In the genomic region with DNA sequence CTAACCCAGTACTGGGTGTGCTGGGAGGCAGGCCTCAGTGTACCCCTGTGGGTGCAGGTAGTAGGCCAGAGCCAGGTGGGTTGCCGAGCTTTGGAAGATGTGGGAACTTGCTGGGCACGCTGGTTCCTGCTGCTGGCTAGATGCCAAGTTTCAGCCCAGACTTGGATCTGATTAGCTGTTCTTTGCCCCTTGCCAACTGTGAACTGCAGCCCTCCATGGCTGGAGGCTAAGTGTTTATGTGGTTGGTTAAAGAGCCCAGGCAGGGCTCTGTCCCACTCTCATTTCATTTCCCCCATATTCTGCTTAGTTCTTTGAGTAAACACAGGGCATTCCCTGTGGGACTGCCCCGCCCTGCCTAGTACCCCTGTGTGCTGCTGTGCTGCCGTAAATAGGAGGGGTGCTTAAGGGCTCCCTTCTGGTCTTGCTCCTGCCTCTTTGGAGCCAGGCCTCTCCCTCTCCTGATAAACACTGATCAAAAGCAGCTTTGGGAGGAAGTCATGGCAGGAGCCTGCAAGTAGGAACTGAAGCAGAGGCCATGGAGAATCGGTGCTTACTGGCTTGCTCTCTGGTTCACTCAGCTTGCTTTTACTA, we compare ENCODE assay signal across 8 mouse cellular contexts.
DNase-seq lines count a peak whose midpoint lies in the region; ATAC-seq and TF ChIP-seq lines count a peak whose summit lies in the region.
"Had no signal": no experiment of that assay in that cellular context is flagged by ENCODE, and none has a peak within 500 bp of the region (broad histone marks: within the 10 kb centered on the region; RNA-seq: fewer than 3 reads in every experiment).

No protein-coding gene starts in this region.

- peak overlapping the region; percentile 40 for H3K27ac ChIP-seq in forebrain, embryonic 14.5 days (ENCODE audit: low read depth, low read length)
- no peak overlapping the region for H3K27ac ChIP-seq in kidney, adult 2 months (ENCODE audit: insufficient read depth, low read depth, low read length)
- H3K27ac ChIP-seq in midbrain, embryonic 16.5 days (ENCODE audit: low read length): peak overlapping the region; percentile 35
- H3K27ac ChIP-seq: liver, embryonic 13.5 days had no signal

- H3K36me3 ChIP-seq in megakaryocyte, embryonic 14.5 days (replicated peaks; ENCODE audit: low read length): no peaks in the 10 kb centered on the region
- H3K36me3 ChIP-seq in forebrain, embryonic 14.5 days (ENCODE audit: control insufficient read depth, insufficient read depth, low read length): no peaks in the 10 kb centered on the region
- H3K36me3 ChIP-seq in kidney, adult 2 months (ENCODE audit: control insufficient read depth, insufficient read depth, low read length): no peaks in the 10 kb centered on the region
- no peaks in the 10 kb centered on the region for H3K36me3 ChIP-seq in midbrain, embryonic 16.5 days (ENCODE audit: control insufficient read depth, insufficient read depth, low read length)
- H3K36me3 ChIP-seq: liver, embryonic 13.5 days had no signal

- TF ChIP-seq CTCF in kidney, adult 2 months (conservative IDR thresholded peaks at IDR 0.05; ENCODE audit: insufficient read depth, insufficient read length, low read depth, low read length): no peak

- H3K4me2 ChIP-seq in forebrain, embryonic 14.5 days (ENCODE audit: low read length): no peak overlapping the region
- no peak overlapping the region for H3K4me2 ChIP-seq in midbrain, embryonic 16.5 days (ENCODE audit: low read length)
- H3K4me2 ChIP-seq: liver, embryonic 13.5 days had no signal

- ATAC-seq in megakaryocyte, adult 5-6 weeks (ENCODE audit: poor library complexity, severe bottlenecking): no peak
- peak; percentile 52 for ATAC-seq in forebrain, embryonic 14.5 days
- ATAC-seq in midbrain, embryonic 16.5 days: no peak

- WGBS in forebrain, embryonic 14.5 days: 24% methylated on average over 5 of the region's 5 CpGs
- 31% methylated on average over 5 of the region's 5 CpGs for WGBS in kidney, adult 2 months
- 34% methylated on average over 5 of the region's 5 CpGs for WGBS in midbrain, embryonic 16.5 days

- peak; percentile 76 for DNase-seq in forebrain, embryonic 14.5 days (ENCODE audit: low spot score)
- peak; percentile 76 for DNase-seq in kidney, adult 2 months
- no peak for DNase-seq in c-Kit-positive CD71-positive TER-119-positive erythroid progenitor cells, embryonic 14.5 days (ENCODE audit: low spot score)
- DNase-seq in embryo, embryonic 10 days (ENCODE audit: low spot score): no peak
- DNase-seq: liver, embryonic 13.5 days had no signal

- no peaks in the 10 kb centered on the region for H3K9me3 ChIP-seq in megakaryocyte, embryonic 14.5 days
- no peaks in the 10 kb centered on the region for H3K9me3 ChIP-seq in forebrain, embryonic 14.5 days (replicated peaks; ENCODE audit: control insufficient read depth, low read length)
- no peaks in the 10 kb centered on the region for H3K9me3 ChIP-seq in midbrain, embryonic 16.5 days (replicated peaks; ENCODE audit: control insufficient read depth, low read length, poor library complexity, severe bottlenecking)
- H3K9me3 ChIP-seq: liver, embryonic 13.5 days had no signal

- H3K4me3 ChIP-seq in megakaryocyte, embryonic 14.5 days (replicated peaks): peak overlapping the region; percentile 38
- no peak overlapping the region for H3K4me3 ChIP-seq in forebrain, embryonic 14.5 days (ENCODE audit: low read depth, low read length)
- H3K4me3 ChIP-seq in kidney, adult 2 months (ENCODE audit: insufficient read depth, low read depth, low read length): no peak overlapping the region
- H3K4me3 ChIP-seq in midbrain, embryonic 16.5 days (ENCODE audit: low read depth, low read length): no peak overlapping the region
- H3K4me3 ChIP-seq: liver, embryonic 13.5 days had no signal

- H3K4me1 ChIP-seq in megakaryocyte, embryonic 14.5 days: peaks cover 86% of the 10 kb centered on the region
- H3K4me1 ChIP-seq in forebrain, embryonic 14.5 days (ENCODE audit: control insufficient read depth, insufficient read depth, low read length): peaks cover 75% of the 10 kb centered on the region
- peaks cover 30% of the 10 kb centered on the region for H3K4me1 ChIP-seq in kidney, adult 2 months (ENCODE audit: control insufficient read depth, insufficient read depth, low read length)
- peaks cover 82% of the 10 kb centered on the region for H3K4me1 ChIP-seq in midbrain, embryonic 16.5 days (ENCODE audit: control insufficient read depth, insufficient read depth, low read length)

- peaks cover 82% of the 10 kb centered on the region for H3K27me3 ChIP-seq in megakaryocyte, embryonic 14.5 days (replicated peaks)
- H3K27me3 ChIP-seq in forebrain, embryonic 14.5 days (replicated peaks; ENCODE audit: control insufficient read depth, insufficient read depth, low read length): no peaks in the 10 kb centered on the region
- no peaks in the 10 kb centered on the region for H3K27me3 ChIP-seq in kidney, adult 2 months (replicated peaks; ENCODE audit: control insufficient read depth, insufficient read depth, low read length)
- H3K27me3 ChIP-seq in midbrain, embryonic 16.5 days (ENCODE audit: control insufficient read depth, insufficient read depth, low read depth, low read length): no peaks in the 10 kb centered on the region
- H3K27me3 ChIP-seq: liver, embryonic 13.5 days had no signal

- H3K9ac ChIP-seq in forebrain, embryonic 14.5 days (ENCODE audit: low read length): 0 out of 2 replicates have a peak overlapping the region, but pooled peaks have one; percentile 17
- H3K9ac ChIP-seq in midbrain, embryonic 16.5 days (ENCODE audit: low read depth, low read length): no peak overlapping the region
- H3K9ac ChIP-seq: liver, embryonic 13.5 days had no signal

- TF ChIP-seq POLR2A in kidney, adult 2 months (IDR thresholded peaks at IDR 0.05; ENCODE audit: low read depth, low read length): no peak

Comparison
In these comparisons a context has a peak if more than half of its experiments do, and no peak if none do; other contexts are left out.
1. DNase-seq: peak in forebrain, embryonic 14.5 days (single experiment) and kidney, adult 2 months (single experiment); none in c-Kit-positive CD71-positive TER-119-positive erythroid progenitor cells, embryonic 14.5 days (single experiment) and embryo, embryonic 10 days (single experiment).